Mouse (Mus musculus): ENCODE measurements at regions not wholly inside any gene's neighbourhood (a gene's known extent, or its start where the extent isn't known, plus 50 kb on each side); places are given as distances from the start of the nearest gene placed in this dataset.

DNA sequence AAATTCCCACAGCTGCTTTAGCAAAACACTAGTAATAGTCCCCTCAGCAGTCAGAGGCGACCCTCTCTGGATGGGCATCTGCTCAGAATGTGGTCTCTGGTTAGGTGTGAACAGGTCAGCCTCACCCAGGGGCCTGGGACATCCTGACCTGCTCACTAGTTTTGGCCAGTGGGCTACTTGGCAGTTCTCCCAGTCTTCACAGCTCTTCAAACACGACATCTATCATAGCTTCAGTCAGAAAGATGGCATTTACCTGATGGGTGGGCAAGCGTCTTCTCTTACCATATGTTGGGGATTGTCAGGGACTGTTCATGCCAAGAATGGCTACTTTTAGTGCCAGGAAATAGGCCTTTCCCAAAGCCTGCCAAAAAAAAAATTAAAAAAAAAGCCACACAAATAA is 204.2 kb upstream of the Gm10295 start:
- no peak overlapping the region for H3K27ac ChIP-seq (ENCODE audit: insufficient read depth, low read depth, low read length)
- H3K4me1 ChIP-seq (ENCODE audit: control insufficient read depth, insufficient read depth, low read length), result no peaks in the 10 kb centered on the region
- no peak overlapping the region for H3K4me3 ChIP-seq (ENCODE audit: insufficient read depth, low read length)
- TF ChIP-seq CTCF (IDR thresholded peaks at IDR 0.05; ENCODE audit: low read depth, low read length) (no peak), POLR2A (IDR thresholded peaks at IDR 0.05; ENCODE audit: borderline replicate concordance, low read depth, low read length) (no peak)

DNA sequence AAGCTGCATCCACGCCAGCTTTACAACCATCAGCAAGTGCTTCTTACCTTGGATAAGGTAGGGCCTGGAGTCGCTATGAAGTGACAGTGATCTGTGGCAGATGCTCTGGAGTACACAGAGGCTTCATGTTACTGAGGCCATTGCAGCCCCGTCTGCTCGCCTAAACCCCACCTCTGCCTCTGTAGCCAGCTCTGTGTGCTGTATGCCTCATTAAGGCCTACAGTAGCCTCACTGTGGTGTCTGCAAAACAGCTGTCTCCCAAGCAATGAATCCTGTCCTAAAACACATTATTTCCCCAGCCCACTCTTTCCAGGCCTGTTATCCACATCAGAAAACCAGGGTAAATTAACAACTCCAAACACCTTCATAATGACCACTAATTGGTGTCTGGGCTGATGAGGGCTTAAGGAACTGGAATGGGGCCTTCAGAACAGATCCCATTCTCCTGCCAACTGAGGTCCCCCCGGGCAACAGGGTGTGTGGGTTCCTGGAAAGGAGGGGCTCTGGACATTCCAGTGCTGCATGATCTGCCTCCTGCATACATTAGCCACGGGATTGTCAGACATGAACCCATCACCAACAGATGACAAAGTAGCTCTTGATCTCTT is 195.4 kb upstream of the Gm10295 start:
- TF ChIP-seq POLR2A (IDR thresholded peaks at IDR 0.05; ENCODE audit: borderline replicate concordance, low read depth, low read length) (no peak), CTCF (IDR thresholded peaks at IDR 0.05; ENCODE audit: low read depth, low read length) (no peak)

GRCm38 (mm10) chr7:71541467-71541866 is 190.2 kb upstream of the Gm10295 start:
- Histone ChIP-seq H3K4me1 (ENCODE audit: control insufficient read depth, insufficient read depth, low read length) (no peaks in the 10 kb centered on the region), H3K4me3 (ENCODE audit: insufficient read depth, low read length) (no peak overlapping the region), H3K27ac (ENCODE audit: insufficient read depth, low read depth, low read length) (no peak overlapping the region)
- TF ChIP-seq POLR2A (IDR thresholded peaks at IDR 0.05; ENCODE audit: borderline replicate concordance, low read depth, low read length), result no peak
- no peak for TF ChIP-seq CTCF (IDR thresholded peaks at IDR 0.05; ENCODE audit: low read depth, low read length)

More for the DNA sequence above, 195.4 kb upstream of the Gm10295 start:
- Histone ChIP-seq H3K4me3 (ENCODE audit: insufficient read depth, low read length) (no peak overlapping the region), H3K4me1 (ENCODE audit: control insufficient read depth, insufficient read depth, low read length) (no peaks in the 10 kb centered on the region), H3K27ac (ENCODE audit: insufficient read depth, low read depth, low read length) (no peak overlapping the region)

DNA sequence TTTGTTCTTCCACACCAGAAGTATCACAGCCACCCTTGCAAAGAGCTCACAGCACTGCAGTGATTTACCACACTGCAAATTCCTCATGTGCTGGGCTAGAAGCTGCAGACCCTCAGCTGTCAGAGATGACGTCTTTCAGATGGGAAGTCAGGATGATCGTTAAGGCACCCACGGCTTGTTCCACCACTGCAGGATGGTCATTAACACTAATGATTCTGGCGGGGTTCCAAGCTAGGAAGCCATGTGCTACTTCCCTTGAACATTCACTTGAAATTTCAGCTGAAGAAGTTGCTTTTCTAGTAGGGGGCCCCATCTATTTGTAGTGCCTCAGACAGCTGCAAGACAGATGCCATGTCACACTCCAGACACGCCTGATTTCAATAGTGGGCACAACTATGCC is 181.8 kb upstream of the Gm10295 start:
- Histone ChIP-seq H3K4me1 (ENCODE audit: control insufficient read depth, insufficient read depth, low read length) (no peaks in the 10 kb centered on the region), H3K27ac (ENCODE audit: insufficient read depth, low read depth, low read length) (no peak overlapping the region), H3K4me3 (ENCODE audit: insufficient read depth, low read length) (no peak overlapping the region)
- TF ChIP-seq POLR2A (IDR thresholded peaks at IDR 0.05; ENCODE audit: borderline replicate concordance, low read depth, low read length) (no peak), CTCF (IDR thresholded peaks at IDR 0.05; ENCODE audit: low read depth, low read length) (no peak)

- TF ChIP-seq POLR2A (IDR thresholded peaks at IDR 0.05; ENCODE audit: borderline replicate concordance, low read depth, low read length) (no peak), CTCF (IDR thresholded peaks at IDR 0.05; ENCODE audit: low read depth, low read length) (no peak)
- Histone ChIP-seq H3K4me3 (ENCODE audit: insufficient read depth, low read length) (no peak overlapping the region), H3K4me1 (ENCODE audit: control insufficient read depth, insufficient read depth, low read length) (no peaks in the 10 kb centered on the region), H3K27ac (ENCODE audit: insufficient read depth, low read depth, low read length) (no peak overlapping the region)
Observed at GRCm38 (mm10) chr7:71531496-71531895, 180.2 kb upstream of the Gm10295 start.

DNA sequence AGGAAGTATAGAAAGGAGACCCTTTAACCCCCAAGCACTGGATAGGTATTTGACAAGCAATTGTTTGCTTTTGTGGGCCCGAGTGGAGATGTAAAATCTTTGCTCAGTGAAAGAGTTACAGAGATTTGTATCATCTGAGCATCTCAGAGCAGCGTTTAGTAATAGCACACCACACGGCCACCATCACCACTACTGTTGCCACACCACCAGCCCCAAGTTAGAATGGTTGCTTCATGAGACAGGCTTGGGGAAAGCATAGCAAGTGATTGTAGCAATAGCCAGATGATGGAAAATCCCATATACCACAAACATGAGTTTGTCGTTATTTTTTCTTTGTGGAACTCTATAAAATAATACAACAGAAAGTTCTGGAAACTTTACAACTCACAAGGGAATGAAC is 179.6 kb upstream of the Gm10295 start:
- TF ChIP-seq CTCF (IDR thresholded peaks at IDR 0.05; ENCODE audit: low read depth, low read length) (no peak), POLR2A (IDR thresholded peaks at IDR 0.05; ENCODE audit: borderline replicate concordance, low read depth, low read length) (no peak)
- no peak overlapping the region for H3K27ac ChIP-seq (ENCODE audit: insufficient read depth, low read depth, low read length)
- no peaks in the 10 kb centered on the region for H3K4me1 ChIP-seq (ENCODE audit: control insufficient read depth, insufficient read depth, low read length)
- H3K4me3 ChIP-seq (ENCODE audit: insufficient read depth, low read length), result no peak overlapping the region

DNA sequence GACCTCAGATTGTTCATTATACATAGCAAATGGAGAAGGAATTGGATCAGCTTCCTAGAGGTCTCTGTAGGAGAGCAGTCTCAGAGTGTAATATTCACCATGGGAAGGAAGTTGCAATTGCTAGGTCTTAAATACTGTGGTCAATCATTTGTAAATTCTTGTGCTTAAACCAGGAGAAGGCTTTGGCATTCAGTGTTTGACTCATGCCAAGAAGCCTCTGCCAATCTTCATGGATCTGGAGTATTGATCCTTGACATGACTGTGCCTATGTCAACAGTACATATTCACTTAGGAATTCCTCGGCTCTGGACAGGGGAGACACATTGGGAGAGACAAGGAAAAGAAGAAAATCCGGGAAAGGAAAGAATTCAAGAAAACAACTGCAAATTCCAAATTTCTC is 174.9 kb upstream of the Gm10295 start:
- no peak overlapping the region for H3K4me3 ChIP-seq (ENCODE audit: insufficient read depth, low read length)
- TF ChIP-seq POLR2A (IDR thresholded peaks at IDR 0.05; ENCODE audit: borderline replicate concordance, low read depth, low read length) (no peak), CTCF (IDR thresholded peaks at IDR 0.05; ENCODE audit: low read depth, low read length) (no peak)
- H3K4me1 ChIP-seq (ENCODE audit: control insufficient read depth, insufficient read depth, low read length), result no peaks in the 10 kb centered on the region
- no peak overlapping the region for H3K27ac ChIP-seq (ENCODE audit: insufficient read depth, low read depth, low read length)

GRCm38 (mm10) chr7:71524577-71525126 is 173.4 kb upstream of the Gm10295 start:
- Histone ChIP-seq H3K4me1 (ENCODE audit: control insufficient read depth, insufficient read depth, low read length) (no peaks in the 10 kb centered on the region), H3K4me3 (ENCODE audit: insufficient read depth, low read length) (no peak overlapping the region), H3K27ac (ENCODE audit: insufficient read depth, low read depth, low read length) (no peak overlapping the region)
- TF ChIP-seq CTCF (IDR thresholded peaks at IDR 0.05; ENCODE audit: low read depth, low read length) (no peak), POLR2A (IDR thresholded peaks at IDR 0.05; ENCODE audit: borderline replicate concordance, low read depth, low read length) (no peak)

DNA sequence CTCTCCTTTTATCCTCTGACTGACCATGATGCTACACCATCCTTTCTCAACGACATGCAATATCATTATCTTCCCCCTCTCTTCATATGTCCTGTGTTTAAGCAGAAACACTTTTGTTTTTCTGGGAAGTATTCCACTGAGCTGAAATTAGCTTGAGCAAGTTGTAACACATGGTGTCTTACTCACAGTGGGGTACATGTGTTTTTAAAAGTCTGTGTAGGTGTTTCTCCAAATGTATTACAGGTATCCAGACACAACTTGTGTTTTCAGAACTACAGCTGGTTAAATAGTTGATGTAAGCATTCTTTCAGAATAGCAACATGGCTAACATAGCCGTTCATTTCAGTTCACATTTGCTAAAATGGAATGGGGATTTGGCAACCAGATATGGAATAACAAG is 172.8 kb upstream of the Gm10295 start:
- no peak overlapping the region for H3K4me3 ChIP-seq (ENCODE audit: insufficient read depth, low read length)
- TF ChIP-seq CTCF (IDR thresholded peaks at IDR 0.05; ENCODE audit: low read depth, low read length) (no peak), POLR2A (IDR thresholded peaks at IDR 0.05; ENCODE audit: borderline replicate concordance, low read depth, low read length) (no peak)
- H3K4me1 ChIP-seq (ENCODE audit: control insufficient read depth, insufficient read depth, low read length), result no peaks in the 10 kb centered on the region
- H3K27ac ChIP-seq (ENCODE audit: insufficient read depth, low read depth, low read length), result no peak overlapping the region

GRCm38 (mm10) chr7:71507379-71507778 is 156.1 kb upstream of the Gm10295 start:
- no peaks in the 10 kb centered on the region for H3K4me1 ChIP-seq (ENCODE audit: control insufficient read depth, insufficient read depth, low read length)

More at GRCm38 (mm10) chr7:71507379-71507778, 156.1 kb upstream of the Gm10295 start:
- Histone ChIP-seq H3K27ac (ENCODE audit: insufficient read depth, low read depth, low read length) (no peak overlapping the region), H3K4me3 (ENCODE audit: insufficient read depth, low read length) (no peak overlapping the region)
- TF ChIP-seq CTCF (IDR thresholded peaks at IDR 0.05; ENCODE audit: low read depth, low read length) (no peak), POLR2A (IDR thresholded peaks at IDR 0.05; ENCODE audit: borderline replicate concordance, low read depth, low read length) (no peak)
